Mouse (Mus musculus): ENCODE measurements around the gene Wdr62.
A peak's percentile ranks its signal among the peaks of the same experiment; 100 is the strongest.

Gene Wdr62

DNA sequence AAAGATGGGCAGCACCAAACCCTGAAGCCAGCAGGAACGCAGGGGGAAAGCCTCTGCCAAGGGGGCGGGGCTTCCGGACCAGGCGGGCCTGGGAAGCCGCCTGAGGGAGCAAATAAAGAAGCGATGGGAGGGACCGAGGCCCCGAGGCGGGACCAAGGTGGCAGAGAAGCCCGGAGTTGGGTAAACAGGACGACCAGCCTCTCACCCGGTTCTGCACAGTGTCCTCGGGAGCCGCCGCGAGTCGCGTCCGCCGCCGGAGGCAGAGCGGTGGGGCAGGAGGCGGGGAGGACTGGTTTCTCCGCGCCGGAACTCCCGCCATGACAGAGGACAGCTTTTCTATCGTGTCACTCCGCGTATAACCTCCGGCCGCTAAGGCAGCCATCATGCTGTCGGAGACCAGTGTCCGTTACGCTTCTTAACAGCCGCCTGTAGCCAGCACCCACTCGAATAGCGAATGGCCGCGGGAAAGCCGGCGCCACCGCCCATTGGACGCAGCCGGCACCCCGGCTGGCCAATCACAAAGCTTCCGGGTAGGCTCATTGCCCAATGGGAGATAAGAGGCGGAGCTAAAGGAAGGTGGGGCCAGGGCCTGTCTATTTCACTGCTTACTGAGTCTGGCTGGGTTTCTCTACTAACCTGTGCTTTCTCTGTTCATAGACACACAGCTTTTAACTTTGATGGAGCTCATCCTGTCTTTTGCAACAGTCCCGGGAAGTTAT, at the start of gene Wdr62, which contains the start of gene Thap8:
Gene Wdr62 (minus strand): TSS at position 469 of the 719 bp plus-strand sequence.
Gene Thap8 (plus strand): TSS at position 144 of the 719 bp plus-strand sequence.
- DNase-seq (ENCODE audit: low read depth, low spot score): peak; percentile 96

DNA sequence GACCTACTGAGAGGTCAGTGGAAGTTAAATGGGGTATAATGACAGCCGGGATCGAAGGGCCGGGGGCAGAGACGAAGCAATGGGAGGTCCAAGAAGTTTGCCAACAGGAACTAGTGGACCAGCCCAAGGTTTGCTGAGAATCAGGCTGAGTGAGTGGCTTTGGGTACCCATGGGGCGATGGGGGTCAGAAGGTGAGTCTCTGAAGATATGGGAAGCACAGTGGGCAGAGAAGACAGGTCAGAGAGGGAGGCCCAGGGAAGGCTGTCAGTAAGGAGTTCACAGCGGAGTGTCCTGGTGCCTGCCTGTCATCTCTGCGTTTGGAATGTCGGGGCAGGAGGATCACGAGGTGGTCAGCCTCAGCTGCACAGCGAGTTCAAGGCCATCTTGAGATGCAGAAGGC, 48.2 kb upstream of the Wdr62 start:
- no peak for DNase-seq (ENCODE audit: low read depth, low spot score)

DNA sequence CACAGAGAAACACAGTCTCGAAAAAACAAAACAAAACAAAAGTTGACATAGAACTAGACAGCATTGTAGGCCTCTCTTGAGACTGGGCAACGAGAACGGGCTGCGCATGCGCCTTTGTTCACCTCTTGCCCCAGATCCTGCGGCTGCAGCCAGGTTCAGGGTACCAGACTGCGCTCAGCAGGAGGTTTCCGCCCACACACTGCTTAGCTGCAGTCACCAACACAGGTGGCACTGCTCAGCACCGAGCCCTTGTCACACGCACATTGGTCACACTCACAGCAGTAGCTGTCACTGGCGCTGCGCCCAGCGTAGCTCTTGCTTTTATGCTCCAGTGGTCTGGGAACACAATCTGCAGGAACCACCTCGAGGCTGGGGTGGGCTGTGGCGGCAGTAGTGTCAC, 46.9 kb upstream of the Wdr62 start:
- peak; percentile 69 for DNase-seq (ENCODE audit: low read depth, low spot score)

DNA sequence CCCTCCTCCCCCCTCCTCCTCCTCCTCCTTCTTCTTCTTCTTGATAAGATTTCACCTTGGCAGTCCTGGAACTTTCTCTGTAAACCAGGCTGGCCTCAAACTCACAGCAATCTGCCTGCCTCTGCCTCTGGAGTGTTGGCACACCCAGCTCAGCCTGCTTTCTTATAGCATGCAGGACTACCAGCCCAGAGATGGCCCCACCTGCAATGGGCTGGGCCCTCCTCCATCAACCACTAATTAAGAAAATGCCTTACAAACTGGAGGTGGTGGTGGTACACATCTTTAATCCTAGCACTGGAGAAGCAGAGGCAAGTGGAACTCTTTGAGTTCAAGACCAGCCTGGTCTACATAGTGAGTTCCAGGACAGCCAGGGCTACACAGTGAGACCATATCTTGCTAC, 46.2 kb upstream of the Wdr62 start:
- DNase-seq (ENCODE audit: low read depth, low spot score): no peak

DNA sequence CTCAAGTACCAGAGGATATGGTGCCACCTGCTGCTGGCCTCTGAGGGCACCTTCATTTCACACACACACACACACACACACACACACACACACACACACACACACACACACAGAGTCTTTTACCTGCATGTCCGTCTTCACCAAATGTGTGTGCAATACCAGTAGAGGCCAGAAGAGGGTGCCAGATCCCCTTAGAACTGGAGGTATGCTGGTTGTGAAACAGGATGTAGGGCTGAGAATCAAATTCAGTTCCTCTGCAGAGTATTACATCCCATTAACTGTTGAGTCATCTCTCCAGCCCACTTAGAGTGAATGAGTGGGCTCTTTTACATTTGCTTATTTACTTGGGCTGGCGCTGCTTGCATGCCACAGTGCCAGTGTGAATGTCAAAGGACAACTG, 45.1 kb upstream of the Wdr62 start:
- peak; percentile 85 for DNase-seq (ENCODE audit: low read depth, low spot score)

DNA sequence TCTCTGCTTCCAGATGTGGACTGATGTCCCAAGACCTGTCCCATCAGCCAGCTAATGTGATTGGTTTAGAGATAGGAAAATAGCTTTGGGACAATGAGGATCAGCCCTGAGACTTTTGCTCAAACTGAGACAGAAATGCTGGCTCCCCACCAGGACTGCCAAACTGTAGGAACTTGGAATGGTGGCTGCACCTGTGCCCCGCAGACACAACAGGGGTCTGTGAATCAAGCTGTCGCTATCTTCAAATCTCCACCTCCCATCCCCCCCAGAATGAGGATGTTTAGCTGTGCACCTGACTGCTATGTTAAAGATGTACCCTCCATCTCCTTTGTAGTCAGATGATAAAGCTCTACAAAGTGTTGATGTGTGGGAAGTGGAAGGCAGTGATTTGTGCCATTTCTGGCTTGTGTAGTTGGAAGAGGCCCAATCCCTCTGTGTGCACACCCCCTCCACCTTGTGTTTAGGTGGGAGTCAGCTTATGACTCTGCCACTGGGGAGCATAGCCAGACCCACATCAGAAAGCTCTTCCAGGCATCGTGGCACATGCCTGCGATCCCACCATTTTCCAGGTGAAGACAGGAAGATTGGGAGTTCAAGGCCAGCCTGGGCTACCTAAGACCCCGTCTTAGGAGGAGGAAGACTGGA, 44.2 kb upstream of the Wdr62 start:
- DNase-seq (ENCODE audit: low read depth, low spot score): no peak

DNA sequence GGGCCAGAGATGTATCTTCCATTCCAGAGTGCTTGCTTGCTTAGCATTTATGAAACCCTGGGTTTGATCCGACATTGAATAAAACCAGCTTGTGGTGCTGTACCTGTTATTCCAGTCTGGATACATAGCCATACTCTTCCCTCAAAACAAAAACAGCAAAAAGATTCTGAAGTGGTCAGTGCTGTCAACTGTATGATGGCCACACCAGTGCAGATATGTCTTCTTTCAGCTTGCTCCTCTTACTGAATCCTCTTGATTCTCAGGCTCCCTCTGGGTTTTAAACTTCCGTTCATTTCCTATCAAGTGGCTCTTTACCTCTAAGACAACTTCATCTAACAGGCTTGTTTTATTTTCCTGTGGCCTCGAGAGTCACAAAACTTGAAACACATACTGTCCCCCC, 43.6 kb upstream of the Wdr62 start, which contains the start of gene Sdhaf1:
Gene Sdhaf1 (minus strand): TSS at position 101 of the 400 bp plus-strand sequence.
- DNase-seq (ENCODE audit: low read depth, low spot score): no peak

DNA sequence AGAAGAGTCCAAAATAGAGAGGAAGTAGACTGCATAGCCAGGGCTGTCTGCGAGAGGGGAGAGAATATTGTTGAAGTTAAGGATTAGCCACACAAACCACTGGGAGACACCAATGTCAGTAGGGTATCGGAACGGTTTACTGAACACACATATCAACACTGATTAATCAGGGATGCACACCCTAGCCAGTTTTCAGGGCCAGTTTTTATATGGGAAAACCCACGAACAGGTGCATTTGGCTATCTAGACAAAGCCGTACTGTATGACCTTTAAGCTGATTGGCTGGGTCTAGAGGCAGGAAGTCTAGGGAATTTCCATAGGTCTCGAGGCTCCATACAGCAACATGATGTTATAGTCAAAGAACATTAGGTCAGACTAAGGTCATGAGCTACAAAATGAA, 42.6 kb upstream of the Wdr62 start:
- peak; percentile 85 for DNase-seq (ENCODE audit: low read depth, low spot score)

DNA sequence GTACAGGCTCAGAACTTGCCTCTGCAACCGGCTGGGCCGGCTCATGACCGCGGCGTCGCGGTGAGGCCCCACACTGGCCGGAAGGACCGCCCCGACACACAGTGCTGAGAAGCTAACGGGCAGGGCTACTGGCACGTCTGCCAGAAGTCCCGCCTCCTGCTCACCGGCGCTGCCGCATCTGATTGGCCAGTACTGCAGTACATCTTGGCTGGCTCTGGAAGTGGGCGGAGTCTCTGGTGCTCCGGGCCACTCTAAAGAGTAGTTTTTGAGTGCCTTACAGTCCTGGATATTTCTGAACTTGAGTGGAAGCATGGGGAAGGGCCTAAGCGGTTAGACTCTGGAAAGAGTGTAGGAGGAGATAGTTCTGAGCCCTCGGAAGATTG, 42.1 kb upstream of the Wdr62 start:
- peak; percentile 98 for DNase-seq (ENCODE audit: low read depth, low spot score)

DNA sequence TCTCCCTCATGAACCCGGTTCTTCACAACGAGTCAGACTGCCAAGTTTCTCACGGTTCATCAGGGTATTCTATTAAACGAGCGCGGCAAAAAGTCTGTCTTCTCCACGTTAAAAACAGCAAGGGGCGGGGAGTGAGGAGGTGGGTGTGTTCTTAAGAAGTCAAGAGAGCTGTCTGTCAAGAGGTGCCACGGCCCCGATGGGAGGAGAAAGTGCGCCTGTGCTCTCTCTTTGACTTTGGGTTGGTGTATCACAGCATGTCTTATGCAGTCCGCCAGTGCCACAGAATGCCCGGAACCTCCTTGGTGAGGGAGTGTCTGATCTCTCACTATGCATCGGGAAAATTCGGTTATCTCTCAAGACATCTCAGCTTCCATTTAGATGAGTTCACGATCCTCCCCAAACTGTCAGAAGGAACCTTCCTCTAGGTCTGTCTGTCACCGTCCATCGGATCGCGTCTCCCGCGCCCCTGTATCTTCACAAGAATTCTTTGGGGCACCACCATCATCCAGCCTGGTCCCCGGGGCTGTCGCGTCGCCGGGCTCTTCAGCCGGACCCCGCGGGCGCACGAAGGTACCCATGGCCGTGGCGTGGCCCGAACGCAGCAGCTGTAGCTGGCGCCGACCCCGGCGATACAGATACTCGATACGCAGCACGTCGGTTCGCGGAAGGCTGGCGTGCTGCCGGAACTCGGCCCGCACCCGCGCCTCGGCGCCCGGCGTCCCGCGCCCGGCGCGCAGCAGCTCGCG, 41.5 kb upstream of the Wdr62 start, which contains the start of gene E130208F15Rik:
Gene E130208F15Rik (plus strand): TSS at position 202 of the 746 bp plus-strand sequence.
- peak; percentile 92 for DNase-seq (ENCODE audit: low read depth, low spot score)

DNA sequence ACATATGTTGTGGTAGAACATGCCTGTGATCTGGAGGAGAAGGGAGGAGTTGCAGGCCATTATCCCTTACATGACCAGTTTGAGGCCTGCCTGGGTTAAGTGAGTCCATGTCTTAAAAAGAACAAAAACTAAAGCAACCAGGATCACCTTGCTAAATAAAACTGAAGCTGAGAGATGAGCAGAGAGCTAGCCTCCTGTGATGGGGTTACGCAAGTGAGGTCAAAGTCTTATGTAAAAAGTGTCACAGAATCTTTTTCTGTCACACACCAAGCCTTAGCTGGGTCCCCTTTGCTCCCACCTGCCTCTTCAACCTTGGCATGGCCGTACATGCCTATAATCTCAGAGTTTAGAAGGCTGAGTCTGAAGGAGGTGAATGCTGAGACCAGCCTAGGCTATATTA, 40.7 kb upstream of the Wdr62 start:
- DNase-seq (ENCODE audit: low read depth, low spot score): no peak

DNA sequence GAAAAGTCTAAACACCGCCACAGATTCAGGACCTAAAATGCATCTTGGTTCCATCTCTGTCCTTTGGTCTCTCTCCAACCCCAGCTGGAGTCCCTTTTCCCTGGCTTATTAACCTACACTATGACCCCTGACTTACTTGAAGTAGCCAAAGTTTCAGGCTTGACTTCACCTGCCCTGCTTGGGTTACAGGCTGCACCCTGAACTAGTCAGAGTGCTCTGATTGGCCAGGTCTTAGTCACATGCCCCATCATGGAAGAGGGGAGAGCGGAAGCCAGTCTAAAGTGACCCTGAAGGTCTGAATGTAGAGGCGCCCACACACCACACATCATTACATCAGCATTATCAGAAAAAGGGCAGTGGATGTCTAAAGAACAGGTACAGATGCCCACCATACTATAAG, 37.9 kb upstream of the Wdr62 start:
- no peak for DNase-seq (ENCODE audit: low read depth, low spot score)

DNA sequence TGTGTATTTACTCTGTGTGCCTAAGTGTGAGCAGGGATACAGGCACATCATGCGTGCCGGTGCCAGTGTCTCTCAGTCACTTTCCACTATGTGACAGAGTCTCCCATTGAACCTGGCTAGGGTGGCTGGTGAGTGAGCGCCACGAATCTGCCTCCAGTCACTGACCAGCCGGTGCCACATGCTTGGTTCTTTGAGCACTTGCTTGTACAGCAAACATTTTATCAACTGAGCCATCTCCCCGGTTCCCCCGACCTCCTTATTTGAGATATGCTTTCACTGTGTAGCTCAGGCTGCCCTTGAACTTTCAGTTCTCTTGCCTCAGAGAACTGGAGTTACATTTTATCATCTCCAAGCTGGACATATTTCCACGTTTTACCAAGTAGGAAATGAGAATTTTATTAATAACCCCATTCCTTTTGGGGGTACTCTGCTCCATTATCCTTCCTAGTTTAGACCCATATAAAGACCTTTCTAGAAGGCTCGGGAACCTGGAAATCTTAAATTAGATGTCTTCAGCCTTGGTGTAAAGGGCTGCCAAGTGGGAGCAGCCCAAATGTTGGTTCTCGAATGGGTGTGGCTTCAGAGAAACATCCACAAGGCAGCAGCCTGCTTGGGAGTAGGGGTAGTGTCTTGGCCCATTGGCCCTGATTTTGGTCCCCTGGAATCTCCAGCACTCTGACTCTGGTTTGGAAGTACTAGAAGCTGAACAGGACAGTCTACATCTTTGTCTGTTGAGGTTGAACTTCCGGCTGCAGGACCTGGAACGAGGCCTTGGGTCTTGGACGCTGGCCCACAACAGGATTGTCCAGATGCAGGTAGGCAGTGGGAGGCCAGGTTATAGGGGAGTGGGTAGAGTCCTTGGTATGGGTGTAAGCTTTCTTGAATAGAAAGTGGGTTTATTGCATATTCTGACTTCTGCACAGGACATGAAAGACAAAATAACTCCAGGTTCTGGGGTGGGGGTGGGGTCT, 35.6 kb upstream of the Wdr62 start:
- no peak for DNase-seq (ENCODE audit: low read depth, low spot score)

DNA sequence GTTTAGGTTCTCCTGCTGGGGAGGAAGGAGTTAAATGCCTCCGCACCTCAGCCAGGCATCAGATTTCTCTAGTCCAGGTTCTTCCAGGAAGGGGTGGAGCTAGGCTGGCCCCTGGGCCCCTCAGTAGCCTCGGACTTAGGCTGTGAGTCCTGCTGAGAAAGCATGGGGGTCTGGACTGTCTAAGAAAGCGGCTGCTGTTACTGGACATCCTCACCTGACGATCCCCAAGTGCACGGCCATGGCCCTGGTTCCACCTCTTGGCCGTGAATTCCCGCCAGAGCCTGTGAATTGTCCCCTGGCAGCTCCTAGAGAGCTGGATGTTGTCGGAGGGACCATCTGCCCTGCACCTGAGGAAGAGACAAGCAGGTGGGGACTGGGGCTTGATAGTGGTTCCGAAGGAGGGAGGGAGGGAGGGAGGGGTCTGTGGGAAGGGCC, 34.5 kb upstream of the Wdr62 start, which contains the start of gene Syne4:
Gene Syne4 (plus strand): TSS at position 87 of the 435 bp plus-strand sequence.
- DNase-seq (ENCODE audit: low read depth, low spot score): no peak

DNA sequence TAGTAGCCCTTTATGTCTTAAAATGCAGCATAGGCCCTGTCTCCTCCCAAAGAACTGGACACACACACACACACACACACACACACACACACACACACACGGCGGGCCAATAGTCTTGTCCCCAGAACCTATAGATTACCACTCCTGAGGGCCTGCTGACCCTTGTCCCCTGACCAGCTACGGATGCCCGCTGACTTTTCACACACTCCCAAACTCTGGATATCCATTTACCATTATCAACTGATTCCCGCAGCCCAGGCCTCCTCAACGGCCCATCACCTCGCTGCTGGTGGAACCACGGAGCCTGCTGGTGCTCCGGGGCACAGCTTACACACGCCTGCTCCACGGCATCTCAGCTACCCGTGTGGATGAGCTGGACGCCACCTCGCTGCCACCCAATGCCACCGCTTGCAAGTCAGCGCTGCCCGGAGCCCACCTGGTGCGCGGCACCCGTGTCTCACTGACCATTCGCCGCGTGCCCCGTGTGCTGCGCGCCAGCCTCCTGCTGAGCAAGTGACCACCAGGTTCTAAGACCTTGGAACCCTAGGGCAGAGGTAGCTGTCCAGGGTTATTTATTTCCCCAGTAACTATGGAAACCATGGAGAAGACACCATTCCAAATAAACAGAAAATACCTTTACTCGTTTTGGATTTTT, 33.6 kb upstream of the Wdr62 start:
- no peak for DNase-seq (ENCODE audit: low read depth, low spot score)

DNA sequence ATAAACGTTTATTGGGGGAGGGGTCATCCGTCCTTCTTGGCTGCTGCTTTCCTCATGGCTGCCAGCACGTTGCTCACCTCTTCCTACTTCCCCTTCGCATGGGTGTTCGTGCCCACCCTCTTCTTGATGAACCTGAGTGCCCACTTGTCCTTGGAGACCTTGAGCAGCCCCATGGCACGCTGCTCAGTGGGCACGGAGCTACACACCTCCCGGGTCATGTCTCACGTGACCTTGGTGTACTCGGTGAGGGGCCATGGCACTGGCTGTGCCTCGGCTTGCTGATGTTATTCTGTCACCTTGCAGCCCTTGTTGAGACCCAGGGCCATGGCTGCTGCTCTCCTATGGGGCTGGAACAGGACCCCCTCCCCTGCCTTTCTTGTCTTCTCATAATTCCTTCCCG, 29.9 kb upstream of the Wdr62 start:
- no peak for DNase-seq (ENCODE audit: low read depth, low spot score)

DNA sequence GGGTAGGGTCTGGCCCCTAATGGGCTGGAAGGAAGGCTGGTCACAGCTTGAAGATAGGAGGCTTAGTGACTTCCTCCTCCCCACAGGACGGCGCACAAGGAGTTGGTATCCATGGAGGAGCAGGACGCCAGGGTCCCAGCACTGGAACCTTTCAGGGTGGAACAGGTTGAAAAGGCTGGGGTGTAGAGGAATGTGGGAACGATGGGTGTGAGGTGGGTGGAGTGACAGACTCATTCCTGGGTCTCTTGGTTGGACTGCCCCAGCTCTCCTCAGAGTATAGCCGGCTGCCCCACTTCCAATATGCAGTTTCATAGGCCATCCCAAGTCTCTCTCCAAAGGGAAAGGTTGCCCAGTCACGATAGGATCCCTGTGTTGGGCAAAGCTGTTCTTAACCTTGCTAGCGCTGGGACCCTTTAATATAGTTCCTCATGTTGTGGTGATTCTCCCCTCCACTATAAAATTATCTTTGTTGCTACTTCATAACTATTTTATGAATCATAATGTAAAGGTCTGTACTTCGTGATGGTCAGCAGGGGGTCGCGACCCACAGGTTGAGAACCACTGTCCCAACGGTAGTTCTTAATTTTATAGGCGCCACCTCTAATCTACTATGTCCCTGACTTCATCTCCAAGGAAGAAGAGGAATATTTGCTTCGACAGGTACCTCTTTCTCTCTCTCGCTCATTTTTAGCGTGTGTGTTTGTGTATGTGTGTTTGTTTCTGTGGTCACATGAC, 29.3 kb upstream of the Wdr62 start:
- no peak for DNase-seq (ENCODE audit: low read depth, low spot score)

DNA sequence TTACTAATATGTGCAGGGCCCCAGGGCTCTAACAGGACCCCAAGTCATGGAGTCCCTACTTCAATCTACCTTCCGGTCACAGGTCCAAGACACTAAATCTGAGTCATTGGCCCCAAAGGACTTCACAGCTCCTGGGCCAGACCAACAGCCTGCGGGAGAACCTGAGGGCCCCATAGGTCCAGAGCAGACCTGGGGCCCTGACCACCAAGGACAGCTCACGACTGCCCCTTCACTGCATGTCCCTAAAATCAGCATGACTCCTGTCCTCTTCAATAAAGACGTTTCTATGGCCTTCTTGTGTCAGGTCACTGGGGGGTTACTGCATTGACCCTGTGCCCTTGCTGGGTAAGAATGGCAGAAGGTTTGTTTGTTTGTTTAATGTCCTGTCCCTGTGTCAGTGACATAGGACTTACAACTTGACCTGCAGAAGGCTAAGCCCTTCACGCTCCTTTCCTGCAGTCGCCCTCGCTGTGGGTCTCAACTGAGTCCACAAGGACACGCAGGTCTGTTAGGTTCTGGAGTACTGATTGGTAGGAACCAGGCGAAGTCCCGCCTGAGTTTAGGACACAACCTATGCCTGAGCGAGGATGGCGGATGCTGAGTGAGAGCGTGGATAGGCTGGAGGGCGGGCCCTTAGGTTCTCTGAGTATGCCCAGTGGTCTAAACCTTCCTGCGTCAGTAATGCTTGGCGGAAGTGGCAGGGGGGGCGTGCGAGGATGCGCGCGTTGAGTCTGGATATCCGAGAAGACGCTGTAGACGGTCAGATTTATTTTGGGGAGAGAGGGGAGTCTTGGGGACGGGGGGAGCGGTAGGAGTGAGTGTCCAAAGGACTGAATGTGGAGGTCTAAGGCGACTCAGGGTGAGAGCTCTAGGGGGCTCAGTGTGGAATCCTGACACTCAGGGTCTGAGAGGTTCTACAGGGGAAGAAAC, 28.1 kb upstream of the Wdr62 start, which contains the start of gene Alkbh6:
Gene Alkbh6 (plus strand): TSS at position 642 of the 930 bp plus-strand sequence.
- DNase-seq (ENCODE audit: low read depth, low spot score): peak; percentile 96
